In the genomic region with DNA sequence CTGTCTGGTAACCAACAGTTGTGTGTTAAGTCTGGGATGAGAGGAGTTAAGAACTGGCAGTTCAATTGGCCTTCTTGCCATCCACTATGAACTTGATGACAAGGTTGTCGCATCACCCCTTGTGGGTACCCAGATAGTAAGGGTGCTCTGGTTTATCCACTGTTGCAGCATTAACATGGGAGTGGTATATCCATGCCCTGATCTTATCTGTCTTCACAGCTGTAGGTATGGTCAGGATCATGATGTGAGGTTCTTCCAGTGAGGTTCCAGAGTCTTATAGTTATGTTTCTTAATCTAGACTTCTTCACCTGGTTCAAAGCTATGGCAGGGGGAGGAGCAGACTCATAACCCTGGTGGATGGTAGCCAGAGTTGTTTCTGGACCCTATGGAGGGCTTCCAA, we compare ENCODE assay signal across 17 mouse cellular contexts.
"Had no signal": no experiment of that assay in that cellular context is flagged by ENCODE, and none has a peak within 500 bp of the region (broad histone marks: within the 10 kb centered on the region; RNA-seq: fewer than 3 reads in every experiment).

No protein-coding gene starts in this region.

- H3K4me1 ChIP-seq: midbrain, embryonic 13.5 days had no signal

- H3K4me2 ChIP-seq: lung, embryonic 15.5 days; midbrain, embryonic 13.5 days; neural tube, embryonic 13.5 days had no signal

- H3K9me3 ChIP-seq: lung, embryonic 15.5 days; midbrain, embryonic 13.5 days; neural tube, embryonic 13.5 days had no signal

- H3K4me3 ChIP-seq: left cerebral cortex, adult 2 months; lung, embryonic 15.5 days; midbrain, embryonic 13.5 days; myocyte; neural tube, embryonic 13.5 days had no signal

- H3K36me3 ChIP-seq: lung, embryonic 15.5 days had no signal

- H3K9ac ChIP-seq: lung, embryonic 15.5 days; midbrain, embryonic 13.5 days; neural tube, embryonic 13.5 days had no signal

- H3K27me3 ChIP-seq: lung, embryonic 15.5 days; midbrain, embryonic 13.5 days; neural tube, embryonic 13.5 days had no signal

- DNase-seq: kidney, adult 2 months; kidney, postnatal 36 days; layer of hippocampus, postnatal 36 days; lung, adult 18-20 months; lung, postnatal 10 days; lung, postnatal 36 days; retina, postnatal 1 day; right cerebral cortex, postnatal 25 days; spleen, adult 18-20 months; thymus, adult 18-20 months had no signal

- H3K27ac ChIP-seq: kidney, postnatal 0 days; left cerebral cortex, adult 2 months; lung, embryonic 15.5 days; midbrain, embryonic 13.5 days; neural tube, embryonic 13.5 days had no signal

- ATAC-seq: intestine, postnatal 0 days; midbrain, embryonic 13.5 days had no signal
